Mouse (Mus musculus) hindbrain, embryonic 15.5 days (tissue): ENCODE measurements around the gene Wt1. TPM values are rescaled to one million over a fixed set of nuclear protein-coding genes. Genes with fewer than 3 reads are reported as not detected.

Source experiments
- ATAC-seq: fragments of 200-750 bp; cut with Nextera tagmentation; 2 replicates; pipeline ENCODE4 v1.8.0; 2017; ENCODE audit warnings: low read depth, moderate number of reproducible peaks, moderate TSS enrichment; ENCODE audit not compliant: low FRiP score
- H3K27ac ChIP-seq: fragments of 300-500 bp; sonication (generic); replicated peaks from 2 replicates; pipeline ENCODE4 v1.5.1; 2015; ENCODE audit warnings: mild to moderate bottlenecking, inconsistent platforms
- H3K27me3 ChIP-seq: fragments of 300-500 bp; sonication (generic); 2 replicates; pipeline ENCODE4 v1.6.1; 2015; ENCODE audit warnings: control low read depth, inconsistent platforms
- H3K36me3 ChIP-seq: fragments of 300-500 bp; sonication (generic); 2 replicates; pipeline ENCODE4 v1.6.1; 2015; ENCODE audit warnings: control low read depth, inconsistent platforms
- H3K4me1 ChIP-seq: fragments of 300-500 bp; sonication (generic); replicated peaks from 2 replicates; pipeline ENCODE4 v1.6.1; 2015; ENCODE audit warnings: control low read depth, inconsistent platforms
- H3K4me2 ChIP-seq: fragments of 300-500 bp; sonication (generic); 2 replicates; pipeline ENCODE4 v1.6.1; 2015; ENCODE audit warnings: moderate library complexity, mild to moderate bottlenecking, inconsistent platforms
- H3K4me3 ChIP-seq: fragments of 300-500 bp; sonication (generic); 2 replicates; pipeline ENCODE4 v1.5.1; 2015; ENCODE audit warnings: mild to moderate bottlenecking, inconsistent platforms
- H3K9ac ChIP-seq: fragments of 300-500 bp; sonication (generic); 2 replicates; pipeline ENCODE4 v1.6.1; 2015; ENCODE audit warnings: inconsistent platforms
- H3K9me3 ChIP-seq: fragments of 300-500 bp; sonication (generic); 2 replicates; pipeline ENCODE4 v1.6.1; 2016; ENCODE audit warnings: control low read depth, inconsistent platforms
- WGBS: fragments of 180-500 bp; shearing (Covaris S2); methylation state at CpG from one replicate; pipeline ENCODE4 v1.1.7; 2015; 5-methylcytosine and 5-hydroxymethylcytosine counted together
- polyA plus RNA-seq: library from polyadenylated mRNA; unstranded; fragments of >200 nt; fragmentation: Nextera tagmentation; extraction: Ambion mirVana; gene quantifications from 2 replicates; pipeline ENCODE4 v1.2.1, GENCODE M21; 2015

The Wt1 gene
- polyA plus RNA-seq, 1 experiment from 2014 or later: 1.0 TPM

GRCm38 (mm10) chr2:105127531-105128480, 1.5 kb downstream of the Wt1 start:
- 2% methylated on average over 52 of the region's 52 CpGs for WGBS
- Histone ChIP-seq H3K36me3 (no peaks in the 10 kb centered on the region), H3K4me1 (peaks cover 18% of the 10 kb centered on the region; the same call in 1 of the 2 replicates), H3K27ac (no peak overlapping the region), H3K9me3 (no peaks in the 10 kb centered on the region), H3K9ac (no peak overlapping the region), H3K27me3 (peaks cover 85% of the 10 kb centered on the region), H3K4me3 (no peak overlapping the region), H3K4me2 (no peak overlapping the region)
- no peak for ATAC-seq

DNA sequence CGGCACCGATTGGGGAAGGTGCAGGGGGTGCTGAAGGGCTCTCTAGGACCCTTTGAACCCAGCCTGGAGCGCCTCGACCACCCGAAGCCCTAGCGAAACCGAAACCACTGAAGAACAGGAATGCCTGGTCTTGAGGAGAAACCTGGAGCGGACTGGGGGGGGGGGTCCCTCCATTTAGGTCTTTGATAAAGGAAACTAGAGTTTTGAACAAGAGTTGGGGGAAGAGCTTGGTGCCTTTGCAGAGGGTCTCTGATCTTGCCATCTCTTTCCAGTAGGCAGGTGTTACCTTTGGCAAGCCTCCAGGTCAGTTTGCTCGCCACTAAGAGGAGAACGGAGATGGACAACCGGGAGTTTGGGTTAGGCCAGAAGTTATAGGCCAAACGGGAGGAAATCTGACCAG, 2.2 kb downstream of the Wt1 start:
- Histone ChIP-seq H3K9me3 (no peaks in the 10 kb centered on the region), H3K9ac (no peak overlapping the region), H3K27me3 (peaks cover 85% of the 10 kb centered on the region), H3K36me3 (no peaks in the 10 kb centered on the region), H3K4me2 (no peak overlapping the region), H3K27ac (no peak overlapping the region), H3K4me1 (peaks cover 15% of the 10 kb centered on the region; the same call in 1 of the 2 replicates), H3K4me3 (no peak overlapping the region)
- no peak for ATAC-seq
- whole genome bisulfite sequencing: 2% methylated on average over 12 of the region's 12 CpGs

DNA sequence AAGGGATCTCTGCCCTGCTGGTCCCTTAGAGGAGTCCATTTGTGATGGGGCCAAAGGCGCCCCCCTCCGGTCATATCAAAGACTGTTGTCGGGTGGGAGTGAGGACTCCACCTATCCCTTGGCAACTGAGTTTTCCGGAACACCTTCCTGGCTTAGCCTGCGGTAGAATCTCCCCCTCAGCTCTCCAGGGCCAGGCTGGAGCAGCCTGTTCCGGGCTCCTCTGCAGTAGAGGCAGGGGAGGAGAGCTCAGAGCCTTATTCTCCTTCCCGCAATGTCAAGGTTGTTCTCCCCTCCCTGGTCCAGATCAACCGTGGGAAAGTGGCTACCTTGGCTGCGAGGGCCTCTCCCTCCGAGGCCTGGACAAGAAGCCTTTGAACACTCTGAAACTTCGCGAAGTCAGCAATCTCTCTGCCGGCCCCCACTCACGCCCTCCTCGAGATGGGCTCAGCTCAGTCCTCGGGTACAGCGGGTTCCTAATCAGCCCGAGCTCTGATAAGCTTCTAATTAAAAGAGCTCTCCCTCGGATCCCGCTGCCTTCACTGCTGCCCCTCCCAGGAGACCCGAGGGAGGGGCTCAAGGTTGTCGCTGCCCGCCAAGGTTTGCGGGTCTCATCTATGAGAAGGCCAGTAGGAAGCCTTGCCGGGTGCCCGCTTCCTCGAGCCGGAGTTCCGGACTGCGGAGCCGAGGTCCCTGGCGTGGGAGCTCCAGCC, 4.2 kb downstream of the Wt1 start:
- Histone ChIP-seq H3K4me3 (no peak overlapping the region), H3K9me3 (no peaks in the 10 kb centered on the region)

DNA sequence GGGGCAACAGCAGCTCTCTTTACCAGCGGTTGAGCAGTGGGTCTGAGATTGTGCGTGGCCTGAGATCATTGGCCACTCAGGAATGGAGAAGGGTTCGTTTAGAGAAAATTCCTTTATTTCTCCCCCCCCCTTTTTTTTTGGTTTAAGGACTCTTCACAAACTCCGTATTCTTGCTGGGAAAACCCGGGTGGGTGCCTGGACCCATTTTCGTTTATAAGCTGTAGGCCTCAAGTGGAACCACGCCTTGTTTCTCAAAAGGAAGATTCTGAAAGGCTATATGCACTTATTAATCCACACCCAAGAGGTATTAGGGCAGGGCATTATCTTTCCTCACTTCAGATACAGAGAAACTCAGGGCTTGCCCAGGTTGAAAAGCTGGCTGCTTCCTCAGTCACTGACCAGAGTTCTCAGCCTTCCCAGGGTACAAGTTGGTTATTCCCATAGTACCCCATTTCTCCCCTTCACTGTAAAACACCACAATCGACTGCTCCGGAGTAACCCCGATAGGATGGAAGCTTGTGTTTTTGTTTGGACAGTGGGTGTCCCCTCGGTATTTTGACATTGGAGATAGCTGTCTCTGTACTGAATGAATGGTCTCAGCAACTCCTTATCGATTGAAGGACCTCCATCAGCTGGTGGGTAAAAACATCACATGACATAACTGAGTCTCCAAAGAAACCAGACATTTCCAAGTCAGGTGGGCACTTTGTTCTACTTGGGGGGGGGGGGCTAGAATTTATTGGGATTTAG, 4.9 kb downstream of the Wt1 start:
- Histone ChIP-seq H3K9ac (no peak overlapping the region), H3K4me3 (no peak overlapping the region), H3K27ac (no peak overlapping the region), H3K36me3 (no peaks in the 10 kb centered on the region), H3K27me3 (peaks cover 85% of the 10 kb centered on the region), H3K4me2 (no peak overlapping the region), H3K4me1 (peaks cover 18% of the 10 kb centered on the region; the same call in 1 of the 2 replicates), H3K9me3 (no peaks in the 10 kb centered on the region)
- no peak for ATAC-seq
- WGBS: 4% methylated on average over 12 of the region's 12 CpGs

More for the DNA sequence above, 4.2 kb downstream of the Wt1 start:
- no peak overlapping the region for H3K9ac ChIP-seq
- 0% methylated on average over 32 of the region's 32 CpGs for WGBS
- peaks cover 18% of the 10 kb centered on the region; the same call in 1 of the 2 replicates for H3K4me1 ChIP-seq
- no peak overlapping the region for H3K27ac ChIP-seq
- ATAC-seq: no peak
- H3K27me3 ChIP-seq: peaks cover 85% of the 10 kb centered on the region
- no peaks in the 10 kb centered on the region for H3K36me3 ChIP-seq
- no peak overlapping the region for H3K4me2 ChIP-seq

- H3K4me2 ChIP-seq: no peak overlapping the region
- no peaks in the 10 kb centered on the region for H3K36me3 ChIP-seq
- 2% methylated on average over 2 of the region's 2 CpGs for WGBS
- no peak overlapping the region for H3K9ac ChIP-seq
- no peaks in the 10 kb centered on the region for H3K9me3 ChIP-seq
- H3K27ac ChIP-seq: no peak overlapping the region
- H3K27me3 ChIP-seq: peaks cover 87% of the 10 kb centered on the region
- H3K4me3 ChIP-seq: no peak overlapping the region
- H3K4me1 ChIP-seq: peaks cover 13% of the 10 kb centered on the region; the same call in 1 of the 2 replicates
- no peak for ATAC-seq
These were observed 5.4 kb downstream of the Wt1 start for GRCm38 (mm10) chr2:105131811-105132100.

- H3K4me2 ChIP-seq: no peak overlapping the region
- no peak for ATAC-seq
- H3K4me1 ChIP-seq: peaks cover 8% of the 10 kb centered on the region; the same call in 1 of the 2 replicates
- H3K27me3 ChIP-seq: peaks cover 89% of the 10 kb centered on the region
- no peaks in the 10 kb centered on the region for H3K36me3 ChIP-seq
- H3K27ac ChIP-seq: no peak overlapping the region
- H3K9ac ChIP-seq: no peak overlapping the region
- H3K4me3 ChIP-seq: no peak overlapping the region
- under 1% methylated on average over 17 of the region's 17 CpGs for WGBS
- no peaks in the 10 kb centered on the region for H3K9me3 ChIP-seq
These were observed 6.0 kb downstream of the Wt1 start for GRCm38 (mm10) chr2:105132300-105132699.

GRCm38 (mm10) chr2:105132933-105133795, 6.8 kb downstream of the Wt1 start:
- Histone ChIP-seq H3K27me3 (peaks cover 93% of the 10 kb centered on the region), H3K4me2 (no peak overlapping the region), H3K27ac (no peak overlapping the region), H3K9me3 (no peaks in the 10 kb centered on the region), H3K4me1 (peaks cover 8% of the 10 kb centered on the region; the same call in 1 of the 2 replicates), H3K4me3 (no peak overlapping the region), H3K36me3 (no peaks in the 10 kb centered on the region), H3K9ac (no peak overlapping the region)
- ATAC-seq: no peak
- 2% methylated on average over 43 of the region's 43 CpGs for WGBS

GRCm38 (mm10) chr2:105134296-105134695, 8.0 kb downstream of the Wt1 start:
- H3K4me1 ChIP-seq: peaks cover 8% of the 10 kb centered on the region; the same call in 1 of the 2 replicates

GRCm38 (mm10) chr2:105139471-105139870, 13.1 kb downstream of the Wt1 start:
- no peaks in the 10 kb centered on the region for H3K36me3 ChIP-seq
- 84% methylated on average over 7 of the region's 7 CpGs for WGBS
- H3K4me3 ChIP-seq: no peak overlapping the region
- no peak for ATAC-seq
- no peaks in the 10 kb centered on the region for H3K9me3 ChIP-seq
- 0 out of 2 replicates have a peak, but pooled peaks cover under 1% of the 10 kb centered on the region for H3K4me1 ChIP-seq
- no peak overlapping the region for H3K27ac ChIP-seq
- no peak overlapping the region for H3K9ac ChIP-seq
- H3K27me3 ChIP-seq: peaks cover 55% of the 10 kb centered on the region
- no peak overlapping the region for H3K4me2 ChIP-seq

More at GRCm38 (mm10) chr2:105134296-105134695, 8.0 kb downstream of the Wt1 start:
- no peaks in the 10 kb centered on the region for H3K36me3 ChIP-seq
- no peaks in the 10 kb centered on the region for H3K9me3 ChIP-seq
- H3K27me3 ChIP-seq: peaks cover 94% of the 10 kb centered on the region
- H3K27ac ChIP-seq: no peak overlapping the region
- 0 out of 2 replicates have a peak, but pooled peaks have one; percentile 60 for ATAC-seq
- WGBS: 1% methylated on average over 19 of the region's 19 CpGs
- 0 out of 2 replicates have a peak overlapping the region, but pooled peaks have one; percentile 3 for H3K4me3 ChIP-seq
- H3K9ac ChIP-seq: no peak overlapping the region
- H3K4me2 ChIP-seq: no peak overlapping the region

DNA sequence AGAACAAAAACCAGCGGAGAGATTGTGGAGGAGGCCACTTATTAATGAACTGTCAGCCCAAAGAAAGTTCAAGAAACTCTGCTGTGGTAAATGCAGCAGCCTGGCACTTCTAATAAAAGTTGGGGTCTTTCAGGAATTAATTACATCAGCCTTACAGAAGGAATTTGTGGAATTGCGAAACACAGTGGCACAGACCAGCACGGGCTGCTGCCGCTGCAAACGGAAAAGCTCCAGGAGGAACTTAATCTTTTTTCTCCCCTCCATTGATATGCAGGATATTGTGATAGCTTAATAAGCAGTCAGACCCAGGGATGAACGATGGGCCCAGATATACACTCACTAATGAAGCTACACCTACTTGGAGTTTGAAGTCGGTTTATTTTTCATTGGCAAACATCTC, 15.0 kb downstream of the Wt1 start:
- 65% methylated on average over 7 of the region's 7 CpGs for WGBS
- H3K4me1 ChIP-seq: no peaks in the 10 kb centered on the region
- H3K4me3 ChIP-seq: no peak overlapping the region
- H3K9ac ChIP-seq: no peak overlapping the region
- H3K27me3 ChIP-seq: peaks cover 36% of the 10 kb centered on the region
- no peak for ATAC-seq
- H3K36me3 ChIP-seq: no peaks in the 10 kb centered on the region
- no peak overlapping the region for H3K4me2 ChIP-seq
- H3K9me3 ChIP-seq: no peaks in the 10 kb centered on the region
- H3K27ac ChIP-seq: no peak overlapping the region

- Histone ChIP-seq H3K4me3 (no peak overlapping the region), H3K4me1 (no peaks in the 10 kb centered on the region), H3K4me2 (no peak overlapping the region), H3K36me3 (no peaks in the 10 kb centered on the region), H3K9me3 (no peaks in the 10 kb centered on the region), H3K27me3 (peaks cover 13% of the 10 kb centered on the region), H3K9ac (no peak overlapping the region), H3K27ac (no peak overlapping the region)
- no peak for ATAC-seq
- 92% methylated on average over 14 of the region's 14 CpGs for WGBS
These were observed 17.4 kb downstream of the Wt1 start for GRCm38 (mm10) chr2:105143731-105144130.
